Mouse (Mus musculus) intestine, postnatal 0 days (tissue): Measurements from ENCODE around the gene Dock1. TPM values are rescaled to one million over a fixed set of nuclear protein-coding genes. Genes with fewer than 3 reads are reported as not detected.

ENCODE experiments used
- ATAC-seq: fragments of 200-750 bp; cut with Nextera tagmentation; 2 replicates; pipeline ENCODE4 v1.8.0; 2017; ENCODE audit warnings: mild to moderate bottlenecking, moderate TSS enrichment, moderate library complexity
- H3K27ac ChIP-seq: fragments of 300-500 bp; sonication (generic); 2 replicates; pipeline ENCODE4 v1.5.1; 2014; ENCODE audit warnings: mild to moderate bottlenecking, low read depth, low read length, moderate library complexity
- H3K27me3 ChIP-seq: fragments of 300-500 bp; sonication (generic); replicated peaks from 2 replicates; pipeline ENCODE4 v1.6.1; 2014; ENCODE audit warnings: low read length, mixed read lengths; ENCODE audit not compliant: control insufficient read depth, insufficient read depth
- H3K36me3 ChIP-seq: fragments of 300-500 bp; sonication (generic); 2 replicates; pipeline ENCODE4 v1.6.1; 2014; ENCODE audit warnings: mild to moderate bottlenecking, moderate library complexity; ENCODE audit not compliant: control insufficient read depth, insufficient read depth
- H3K4me1 ChIP-seq: fragments of 300-500 bp; sonication (generic); replicated peaks from 2 replicates; pipeline ENCODE4 v1.6.1; 2014; ENCODE audit warnings: antibody characterized with exemption, low read length, mixed read lengths; ENCODE audit not compliant: control insufficient read depth, insufficient read depth
- H3K4me2 ChIP-seq: fragments of 300-500 bp; sonication (generic); replicated peaks from 2 replicates; pipeline ENCODE4 v1.6.1; 2014; ENCODE audit warnings: low read depth, mild to moderate bottlenecking, moderate library complexity
- H3K4me3 ChIP-seq: fragments of 300-500 bp; sonication (generic); 2 replicates; pipeline ENCODE4 v1.5.1; 2014; ENCODE audit warnings: low read depth, low read length
- H3K9ac ChIP-seq: fragments of 300-500 bp; sonication (generic); 2 replicates; pipeline ENCODE4 v1.6.1; 2014; ENCODE audit warnings: mild to moderate bottlenecking, low read depth, low read length
- H3K9me3 ChIP-seq: fragments of 300-500 bp; sonication (generic); 2 replicates; pipeline ENCODE4 v1.6.1; 2016; ENCODE audit warnings: mixed run types; ENCODE audit not compliant: control insufficient read depth
- CTCF ChIP-seq: sonication (generic); IDR thresholded peaks from 2 replicates; pipeline ENCODE4 v1.5.1; 2016; ENCODE audit warnings: low read depth, mild to moderate bottlenecking, control low read depth, antibody characterized with exemption, moderate library complexity
- WGBS: fragments of 180-500 bp; shearing (Covaris S2); extraction: QIAGEN DNeasy Blood & Tissue Kit; methylation state at CpG from one replicate; pipeline ENCODE4 v1.1.7; 2014; 5-methylcytosine and 5-hydroxymethylcytosine counted together
- polyA plus RNA-seq: library from polyadenylated mRNA; unstranded; fragments of >200 nt; fragmentation: Nextera tagmentation; extraction: Ambion mirVana; gene quantifications from 2 replicates; pipeline ENCODE4 v1.2.1, GENCODE M21; 2015

The Dock1 gene
- polyA plus RNA-seq, 1 experiment from 2014 or later = 8.7 TPM

- Histone ChIP-seq H3K4me3 (no peak overlapping the region), H3K27ac (no peak overlapping the region), H3K36me3 (peaks cover 17% of the 10 kb centered on the region; the same call in 1 of the 2 replicates), H3K4me1 (no peaks in the 10 kb centered on the region), H3K4me2 (no peak overlapping the region), H3K27me3 (no peaks in the 10 kb centered on the region), H3K9ac (no peak overlapping the region), H3K9me3 (no peaks in the 10 kb centered on the region)
- no peak for ATAC-seq
- 94% methylated on average over 10 of the region's 10 CpGs for WGBS
- TF ChIP-seq CTCF = no peak
Measured at GRCm38 (mm10) chr7:135125296-135126065, 455.0 kb downstream of the Dock1 start.

- TF ChIP-seq CTCF = no peak
- Histone ChIP-seq H3K4me1 (no peaks in the 10 kb centered on the region), H3K27me3 (no peaks in the 10 kb centered on the region), H3K4me3 (no peak overlapping the region), H3K27ac (no peak overlapping the region), H3K36me3 (peaks cover 35% of the 10 kb centered on the region), H3K9ac (no peak overlapping the region), H3K9me3 (no peaks in the 10 kb centered on the region), H3K4me2 (no peak overlapping the region)
- no peak for ATAC-seq
- WGBS = 76% methylated on average over 4 of the region's 4 CpGs
Measured at GRCm38 (mm10) chr7:135132461-135132860, 462.0 kb downstream of the Dock1 start.

- H3K27ac ChIP-seq = no peak overlapping the region
- no peak for ATAC-seq
- peaks cover 40% of the 10 kb centered on the region for H3K36me3 ChIP-seq
- H3K4me3 ChIP-seq = no peak overlapping the region
- no peaks in the 10 kb centered on the region for H3K27me3 ChIP-seq
- H3K9ac ChIP-seq = no peak overlapping the region
- no peaks in the 10 kb centered on the region for H3K4me1 ChIP-seq
- H3K4me2 ChIP-seq = no peak overlapping the region
- WGBS = 82% methylated on average over 12 of the region's 12 CpGs
- TF ChIP-seq CTCF = no peak
- no peaks in the 10 kb centered on the region for H3K9me3 ChIP-seq
Measured at GRCm38 (mm10) chr7:135134619-135135018, 464.2 kb downstream of the Dock1 start.

- no peaks in the 10 kb centered on the region for H3K4me1 ChIP-seq
- no peak overlapping the region for H3K9ac ChIP-seq
- 50% methylated on average over 5 of the region's 5 CpGs for WGBS
- H3K4me3 ChIP-seq = no peak overlapping the region
- TF ChIP-seq CTCF = no peak
- ATAC-seq = no peak
- no peak overlapping the region for H3K4me2 ChIP-seq
- peaks cover 59% of the 10 kb centered on the region for H3K36me3 ChIP-seq
- H3K27me3 ChIP-seq = no peaks in the 10 kb centered on the region
- H3K9me3 ChIP-seq = no peaks in the 10 kb centered on the region
- no peak overlapping the region for H3K27ac ChIP-seq
Measured at GRCm38 (mm10) chr7:135139153-135139612, 468.7 kb downstream of the Dock1 start.

- H3K4me3 ChIP-seq = no peak overlapping the region
- H3K4me1 ChIP-seq = no peaks in the 10 kb centered on the region
- WGBS = 97% methylated on average over 4 of the region's 4 CpGs
- H3K9ac ChIP-seq = no peak overlapping the region
- H3K27me3 ChIP-seq = no peaks in the 10 kb centered on the region
- no peak for ATAC-seq
- H3K4me2 ChIP-seq = no peak overlapping the region
- TF ChIP-seq CTCF = no peak
- peaks cover 64% of the 10 kb centered on the region for H3K36me3 ChIP-seq
- no peak overlapping the region for H3K27ac ChIP-seq
- no peaks in the 10 kb centered on the region for H3K9me3 ChIP-seq
Measured at GRCm38 (mm10) chr7:135144731-135145130, 474.3 kb downstream of the Dock1 start.

GRCm38 (mm10) chr7:135150926-135151325 lies 480.5 kb downstream of the Dock1 start:
- H3K4me2 ChIP-seq = no peak overlapping the region
- 90% methylated on average over 2 of the region's 2 CpGs for WGBS
- TF ChIP-seq CTCF = no peak

More at GRCm38 (mm10) chr7:135150926-135151325, 480.5 kb downstream of the Dock1 start:
- no peak overlapping the region for H3K4me3 ChIP-seq
- no peak overlapping the region for H3K27ac ChIP-seq
- no peak for ATAC-seq
- H3K9me3 ChIP-seq = no peaks in the 10 kb centered on the region
- H3K36me3 ChIP-seq = peaks cover 34% of the 10 kb centered on the region
- H3K27me3 ChIP-seq = no peaks in the 10 kb centered on the region
- H3K4me1 ChIP-seq = no peaks in the 10 kb centered on the region
- H3K9ac ChIP-seq = no peak overlapping the region
